Mouse (Mus musculus) heart, embryonic 14.5 days (tissue): ENCODE measurements around the gene Olfr61. TPM values are rescaled to one million over a fixed set of nuclear protein-coding genes. Genes with fewer than 3 reads are reported as not detected.

Experiments
- ATAC-seq: fragments of 200-750 bp; cut with Nextera tagmentation; 2 replicates; pipeline ENCODE4 v1.8.0; 2017; ENCODE audit warnings: low read depth, moderate TSS enrichment; ENCODE audit not compliant: insufficient number of reproducible peaks, insufficient read depth, low FRiP score
- H3K27ac ChIP-seq, 2 experiments: fragments of 200-500 bp in 1 of 2; fragments of 300-500 bp in 1 of 2; sonication (generic) in 1 of 2; replicated peaks in 1 of 2; 2 replicates each; pipeline ENCODE4 v1.5.1; 2012 to 2014; ENCODE audit warnings: low read depth in 2 of 2, low read length in 2 of 2, control low read depth in 1 of 2, mild to moderate bottlenecking in 1 of 2, mixed read lengths in 1 of 2; ENCODE audit not compliant: control insufficient read depth in 1 of 2, insufficient read depth in 1 of 2
- H3K27me3 ChIP-seq: fragments of 300-500 bp; sonication (generic); 2 replicates; pipeline ENCODE4 v1.6.1; 2014; ENCODE audit warnings: mild to moderate bottlenecking, low read length, control low read depth; ENCODE audit not compliant: control insufficient read depth, insufficient read depth
- H3K36me3 ChIP-seq: fragments of 300-500 bp; sonication (generic); 2 replicates; pipeline ENCODE4 v1.6.1; 2014; ENCODE audit warnings: mild to moderate bottlenecking, control low read depth, low read length, mixed read lengths; ENCODE audit not compliant: control insufficient read depth, insufficient read depth
- H3K4me1 ChIP-seq, 2 experiments: fragments of 200-500 bp in 1 of 2; fragments of 300-500 bp in 1 of 2; sonication (generic) in 1 of 2; 2 replicates each; pipeline ENCODE4 v1.6.1; 2012 to 2014; ENCODE audit warnings: low read length in 2 of 2, control low read depth in 1 of 2, mixed read lengths in 1 of 2; ENCODE audit not compliant: control insufficient read depth in 2 of 2, insufficient read depth in 2 of 2
- H3K4me2 ChIP-seq: fragments of 300-500 bp; sonication (generic); 2 replicates; pipeline ENCODE4 v1.6.1; 2014; ENCODE audit warnings: mild to moderate bottlenecking, low read length
- H3K4me3 ChIP-seq, 2 experiments: fragments of 200-500 bp in 1 of 2; fragments of 300-500 bp in 1 of 2; sonication (generic) in 1 of 2; 2 replicates each; pipeline ENCODE4 v1.5.1; 2012 to 2014; ENCODE audit warnings: low read length in 2 of 2, mild to moderate bottlenecking in 2 of 2, control low read depth in 1 of 2, low read depth in 1 of 2, moderate library complexity in 1 of 2; ENCODE audit not compliant: control insufficient read depth in 1 of 2, insufficient read depth in 1 of 2
- H3K9ac ChIP-seq: fragments of 300-500 bp; sonication (generic); 2 replicates; pipeline ENCODE4 v1.6.1; 2014; ENCODE audit warnings: mild to moderate bottlenecking, low read length
- H3K9me3 ChIP-seq: fragments of 300-500 bp; sonication (generic); 2 replicates; pipeline ENCODE4 v1.6.1; 2016; ENCODE audit warnings: low read length, control low read depth; ENCODE audit not compliant: control insufficient read depth
- WGBS: fragments of 180-500 bp; shearing (Covaris S2); extraction: QIAGEN DNeasy Blood & Tissue Kit; methylation state at CpG from one replicate; pipeline ENCODE4 v1.1.7; 2014; 5-methylcytosine and 5-hydroxymethylcytosine counted together
- polyA plus RNA-seq: library from polyadenylated mRNA; unstranded; fragments of >200 nt; fragmentation: Nextera tagmentation; extraction: Ambion mirVana; gene quantifications from 2 replicates; pipeline ENCODE4 v1.2.1, GENCODE M21; 2014

Gene Olfr61
- polyA plus RNA-seq, 1 experiment from 2014 or later: not detected

GRCm38 (mm10) chr7:140681651-140682050 lies 52.9 kb downstream of the Olfr61 start, which contains the start of gene Olfr45:
TSS of gene Olfr45 (plus strand) at chr7:140681951.
- H3K27me3 ChIP-seq: no peaks in the 10 kb centered on the region
- H3K27ac ChIP-seq: no peak within 1 kb of the TSS
- H3K9me3 ChIP-seq: no peaks in the 10 kb centered on the region
- no peak within 1 kb of the TSS for H3K4me3 ChIP-seq
- no peaks in the 10 kb centered on the region for H3K4me1 ChIP-seq
- no peak within 1 kb of the TSS for H3K9ac ChIP-seq
- no peak for ATAC-seq
- no peak within 1 kb of the TSS for H3K4me2 ChIP-seq
- 83% methylated on average over 1 of the region's 1 CpGs for WGBS
- H3K36me3 ChIP-seq: no peaks in the 10 kb centered on the region

Other genes with a start within 250 kb of the Olfr61 start
- not detected in 2 replicates for gene Olfr531, start 226.1 kb upstream of the Olfr61 start, polyA plus RNA-seq
- not detected in 2 replicates for gene Olfr532, start 207.3 kb upstream of the Olfr61 start, polyA plus RNA-seq
- not detected in 2 replicates for gene Olfr533, start 165.6 kb upstream of the Olfr61 start, polyA plus RNA-seq
- gene Olfr535, start 144.8 kb upstream of the Olfr61 start, polyA plus RNA-seq: not detected in 2 replicates
- gene Olfr536, start 121.6 kb upstream of the Olfr61 start, polyA plus RNA-seq: not detected in 2 replicates
- gene Olfr538, start 61.1 kb upstream of the Olfr61 start, polyA plus RNA-seq: not detected in 2 replicates
- gene Olfr46, start 27.7 kb upstream of the Olfr61 start, polyA plus RNA-seq: not detected in 2 replicates
- not detected in 2 replicates for gene Olfr53, start 17.5 kb downstream of the Olfr61 start, polyA plus RNA-seq
- gene Olfr539, start 31.0 kb downstream of the Olfr61 start, polyA plus RNA-seq: not detected in 2 replicates
- gene Olfr45, start 53.0 kb downstream of the Olfr61 start, polyA plus RNA-seq: not detected in 2 replicates
- gene Olfr541, start 68.3 kb downstream of the Olfr61 start, polyA plus RNA-seq: not detected in 2 replicates
- gene Cyp2e1, start 134.8 kb downstream of the Olfr61 start, polyA plus RNA-seq: not detected in 2 replicates
- gene Syce1, start 158.9 kb downstream of the Olfr61 start, polyA plus RNA-seq: 0.31 TPM in 1 of 2 replicates, not detected in the other
- gene Zfp941, start 193.2 kb downstream of the Olfr61 start, polyA plus RNA-seq: 0.75 and 0.86 TPM in 2 replicates
- not detected in 2 replicates for gene Urah, start 206.0 kb downstream of the Olfr61 start, polyA plus RNA-seq
- gene Scgb1c1, start 216.6 kb downstream of the Olfr61 start, polyA plus RNA-seq: not detected in 2 replicates
- 0.12 TPM in 1 of 2 replicates, not detected in the other for gene Odf3, start 218.8 kb downstream of the Olfr61 start, polyA plus RNA-seq
- not detected in 2 replicates for gene Gm45785, start 227.4 kb downstream of the Olfr61 start, polyA plus RNA-seq
- 40.5 and 42.8 TPM in 2 replicates for gene Ric8a, start 228.0 kb downstream of the Olfr61 start, polyA plus RNA-seq
- gene Bet1l, start 228.6 kb downstream of the Olfr61 start, polyA plus RNA-seq: 35.0 and 39.5 TPM in 2 replicates